Mouse (Mus musculus) C2C12 (cell line): Measurements from ENCODE around the gene 2610507B11Rik. TPM values are rescaled to one million over a fixed set of nuclear protein-coding genes. Genes with fewer than 3 reads are reported as not detected.

Source experiments
- H3K27me3 ChIP-seq: one replicate; pipeline ENCODE4 v1.6.1; 2011; ENCODE audit not compliant: control insufficient read depth, insufficient read depth, insufficient read length
- H3K36me3 ChIP-seq: one replicate; pipeline ENCODE4 v1.6.1; 2011; ENCODE audit not compliant: control insufficient read depth, insufficient read depth
- H3K4me3 ChIP-seq: one replicate; pipeline ENCODE4 v1.5.1; 2011; ENCODE audit warnings: mild to moderate bottlenecking, control low read depth; ENCODE audit not compliant: poor library complexity, insufficient read depth, severe bottlenecking
- H3K79me2 ChIP-seq: one replicate; pipeline ENCODE4 v1.6.1; 2011; ENCODE audit not compliant: control insufficient read depth, insufficient read depth
- H3K79me3 ChIP-seq: one replicate; pipeline ENCODE4 v1.6.1; 2011; ENCODE audit warnings: low read depth, control low read depth
- H3ac ChIP-seq: one replicate; pipeline ENCODE3; 2011; ENCODE audit warnings: low read depth; ENCODE audit not compliant: control insufficient read depth, insufficient read length
- CEBPB ChIP-seq: IDR thresholded peaks from one replicate; pipeline ENCODE4 v1.6.1; 2011; ENCODE audit warnings: low read depth, mild to moderate bottlenecking, control low read depth, moderate library complexity
- CTCF ChIP-seq: IDR thresholded peaks from one replicate; pipeline ENCODE4 v1.5.1; 2011; ENCODE audit not compliant: control insufficient read depth, insufficient read depth, insufficient read length
- FOSL1 ChIP-seq: IDR thresholded peaks from one replicate; pipeline ENCODE4 v1.8.0; 2011; ENCODE audit warnings: mild to moderate bottlenecking, low read length; ENCODE audit not compliant: poor library complexity, insufficient read depth, severe bottlenecking
- MAX ChIP-seq: IDR thresholded peaks from one replicate; pipeline ENCODE4 v1.6.1; 2011; ENCODE audit warnings: mild to moderate bottlenecking, control low read depth
- MYOD1 ChIP-seq: IDR thresholded peaks from one replicate; pipeline ENCODE4 v1.6.1; 2011; ENCODE audit warnings: low read depth; ENCODE audit not compliant: control insufficient read depth, insufficient read length
- MYOG ChIP-seq: IDR thresholded peaks from one replicate; pipeline ENCODE4 v1.6.1; 2011; ENCODE audit not compliant: control insufficient read depth, insufficient read length; ENCODE audit errors: extremely low read depth
- USF1 ChIP-seq: IDR thresholded peaks from one replicate; pipeline ENCODE4 v1.6.1; 2011; ENCODE audit warnings: low read depth, mild to moderate bottlenecking, control low read depth, moderate library complexity
- polyA plus RNA-seq: library from polyadenylated mRNA; unstranded; fragments of >200 nt; fragmentation: generic; extraction: Trizol; gene quantifications from one replicate; pipeline ENCODE4 v1.2.1, GENCODE M21; 2012; ENCODE audit warnings: missing spikeins

The 2610507B11Rik gene
- polyA plus RNA-seq, 1 experiment: 82.8 TPM

DNA sequence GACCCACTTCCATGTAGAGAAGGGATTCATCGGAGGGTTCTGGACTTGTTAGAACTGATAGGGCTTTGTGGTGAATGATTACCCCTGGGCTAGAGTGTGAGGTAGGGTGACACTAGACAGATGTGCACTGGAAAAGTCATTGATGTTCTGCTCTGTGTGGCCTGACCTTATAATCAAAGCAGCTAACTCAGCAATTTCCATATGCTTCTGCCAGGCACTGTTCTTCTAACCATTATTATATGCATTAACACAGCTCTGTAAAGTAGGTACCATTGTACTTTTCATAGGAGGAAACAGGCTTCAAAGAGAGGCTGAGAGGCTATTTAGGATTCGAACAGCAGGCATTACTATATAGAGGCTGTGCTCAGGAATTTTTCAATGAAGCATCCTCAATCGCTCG lies 65.7 kb downstream of the 2610507B11Rik start:
- Histone ChIP-seq H3K4me3 (no peak overlapping the region), H3K27me3 (no peaks in the 10 kb centered on the region), H3K79me3 (peaks cover 2% of the 10 kb centered on the region), H3ac (no peak overlapping the region), H3K79me2 (no peaks in the 10 kb centered on the region), H3K36me3 (peaks cover 13% of the 10 kb centered on the region)
- TF ChIP-seq FOSL1 (no peak), USF1 (no peak), MAX (no peak), MYOD1 (no peak), MYOG (no peak), CTCF (no peak), CEBPB (no peak)

DNA sequence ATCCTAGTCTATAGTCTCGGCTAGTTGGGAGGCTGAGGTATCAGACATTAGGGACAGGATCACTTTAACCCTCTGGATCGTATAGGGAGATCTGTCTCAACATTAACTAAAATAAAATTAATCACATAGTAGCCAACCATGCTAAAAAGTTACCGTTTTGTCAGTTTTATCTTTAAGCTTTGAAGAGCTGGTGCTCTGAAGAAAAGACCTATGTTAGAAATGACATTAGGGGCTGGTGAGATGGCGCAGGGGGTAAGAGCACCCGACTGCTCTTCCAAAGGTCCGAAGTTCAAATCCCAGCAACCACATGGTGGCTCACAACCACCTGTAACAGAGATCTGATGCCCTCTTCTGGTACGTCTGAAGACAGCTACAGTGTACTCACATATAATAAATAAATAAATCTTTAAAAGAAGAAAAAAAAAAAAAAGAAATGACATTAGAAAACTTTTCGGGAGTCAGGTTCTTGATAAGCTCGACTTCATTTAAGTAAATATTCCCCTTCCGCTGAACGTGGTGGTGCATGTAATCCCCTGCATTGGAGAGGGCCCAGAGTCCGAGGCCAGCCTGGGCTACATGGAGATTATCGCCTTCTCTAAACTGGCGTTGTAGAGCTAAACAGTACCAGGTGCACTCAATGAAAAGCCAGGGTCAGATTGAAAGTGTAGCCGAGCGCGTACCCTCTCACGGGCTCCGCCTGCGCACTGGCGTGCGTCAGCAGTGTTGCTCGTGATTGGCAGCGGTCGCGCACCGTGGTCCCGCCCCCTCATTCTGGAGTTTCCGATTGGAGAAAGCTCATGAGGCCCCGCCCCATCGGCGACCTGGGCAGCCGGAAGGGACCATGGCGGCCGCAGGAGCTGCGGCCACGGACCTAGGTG lies 66.3 kb downstream of the 2610507B11Rik start, which contains the start of gene Pigs:
TSS of gene Pigs (plus strand) at position 782 of the 878 bp plus-strand sequence.
- Histone ChIP-seq H3K4me3 (peak within 1 kb of the TSS; percentile 82), H3K27me3 (no peaks in the 10 kb centered on the region), H3ac (peak within 1 kb of the TSS; percentile 61), H3K79me2 (no peaks in the 10 kb centered on the region), H3K79me3 (peaks cover 2% of the 10 kb centered on the region), H3K36me3 (peaks cover 9% of the 10 kb centered on the region)
- TF ChIP-seq MYOD1 (no peak), CTCF (no peak), USF1 (no peak), MAX (no peak), MYOG (no peak), FOSL1 (no peak), CEBPB (no peak)

DNA sequence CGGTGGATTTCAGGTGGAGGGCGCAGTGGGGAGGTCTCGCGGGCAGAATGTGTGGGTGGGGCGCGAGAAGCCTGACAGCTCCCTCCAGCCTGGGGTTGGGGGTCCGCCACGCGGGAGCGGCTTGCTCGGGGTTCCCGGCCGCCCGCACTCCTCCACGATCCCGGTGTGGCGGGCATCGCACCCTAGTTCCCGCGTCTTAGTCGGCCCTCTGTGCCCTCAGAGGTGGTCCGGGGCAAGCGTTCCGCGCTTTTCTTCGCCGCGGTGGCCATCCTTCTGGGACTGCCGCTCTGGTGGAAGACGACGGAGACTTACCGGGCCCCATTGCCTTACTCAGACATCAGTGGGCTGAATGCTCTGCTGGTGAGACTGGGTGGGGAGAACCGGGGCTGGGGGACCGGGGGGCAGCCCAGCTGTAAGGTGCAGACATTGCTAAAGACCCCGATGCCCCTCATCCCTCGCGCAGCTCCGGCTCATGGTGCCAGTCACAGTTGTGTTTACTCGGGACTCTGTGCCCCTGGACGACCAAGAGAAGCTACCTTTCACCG lies 67.0 kb downstream of the 2610507B11Rik start:
- peaks cover 12% of the 10 kb centered on the region for H3K36me3 ChIP-seq
- H3K4me3 ChIP-seq: peak overlapping the region; percentile 82
- H3K27me3 ChIP-seq: no peaks in the 10 kb centered on the region
- H3ac ChIP-seq: peak overlapping the region; percentile 61
- TF ChIP-seq FOSL1: no peak
- TF ChIP-seq CEBPB: no peak
- no peak for TF ChIP-seq CTCF
- no peak for TF ChIP-seq MYOG
- no peak for TF ChIP-seq MAX
- TF ChIP-seq USF1: no peak
- TF ChIP-seq MYOD1: no peak
- H3K79me3 ChIP-seq: peaks cover 2% of the 10 kb centered on the region
- no peaks in the 10 kb centered on the region for H3K79me2 ChIP-seq

GRCm38 (mm10) chr11:78332676-78333075 lies 71.1 kb downstream of the 2610507B11Rik start:
- Histone ChIP-seq H3ac (no peak overlapping the region), H3K27me3 (no peaks in the 10 kb centered on the region), H3K36me3 (peaks cover 20% of the 10 kb centered on the region), H3K79me2 (no peaks in the 10 kb centered on the region), H3K4me3 (no peak overlapping the region), H3K79me3 (peaks cover 2% of the 10 kb centered on the region)
- no peak for TF ChIP-seq FOSL1
- no peak for TF ChIP-seq CEBPB
- no peak for TF ChIP-seq MYOD1
- TF ChIP-seq CTCF: no peak
- TF ChIP-seq USF1: no peak
- no peak for TF ChIP-seq MYOG
- no peak for TF ChIP-seq MAX

DNA sequence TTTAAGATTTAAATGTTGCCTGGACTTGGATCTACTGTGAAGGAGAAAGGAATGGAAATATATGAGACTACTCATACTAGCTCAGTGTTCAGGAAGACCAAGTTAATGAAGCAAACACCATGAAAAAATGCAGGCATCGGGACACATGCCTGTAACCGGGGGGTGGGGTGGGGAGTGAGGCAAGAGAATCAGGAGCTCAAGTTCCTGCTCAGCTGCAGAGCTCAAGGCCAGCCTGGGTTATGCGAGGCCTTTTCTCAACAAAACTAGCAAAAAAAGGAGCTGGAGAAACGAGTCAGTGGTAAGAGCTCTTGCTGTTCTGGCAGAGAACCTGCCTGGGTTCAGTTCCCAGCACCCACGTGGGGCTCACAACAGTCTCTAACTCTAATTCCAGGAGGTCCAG lies 72.4 kb downstream of the 2610507B11Rik start:
- Histone ChIP-seq H3K4me3 (no peak overlapping the region), H3K79me2 (no peaks in the 10 kb centered on the region), H3K36me3 (peaks cover 26% of the 10 kb centered on the region), H3K27me3 (no peaks in the 10 kb centered on the region), H3ac (no peak overlapping the region), H3K79me3 (peaks cover 2% of the 10 kb centered on the region)
- no peak for TF ChIP-seq CTCF
- no peak for TF ChIP-seq USF1
- no peak for TF ChIP-seq FOSL1
- TF ChIP-seq MYOD1: no peak
- no peak for TF ChIP-seq MAX
- TF ChIP-seq MYOG: no peak
- no peak for TF ChIP-seq CEBPB
